Mouse (Mus musculus): ENCODE data around the gene Cenpb. TPM values are rescaled to one million over a fixed set of nuclear protein-coding genes. Genes with fewer than 3 reads are reported as not detected.

Gene Cenpb
- polyA plus RNA-seq, 1 experiment: 31.2 TPM

DNA sequence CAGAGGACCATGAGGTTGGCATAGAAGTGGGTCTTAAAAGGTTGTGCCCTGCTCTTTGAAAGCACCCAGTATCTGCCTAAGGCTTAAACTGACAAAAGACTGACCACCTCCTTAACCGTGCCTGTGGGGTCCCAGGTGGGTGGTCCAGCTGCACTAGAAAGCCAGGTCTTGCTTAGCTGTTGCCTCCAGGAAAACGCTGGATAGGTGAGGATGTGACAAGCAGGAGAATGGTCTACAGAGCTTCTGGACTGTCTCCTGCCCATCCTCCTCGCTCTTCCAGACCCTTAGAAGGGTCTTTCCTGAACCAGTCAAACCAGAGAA is 7.7 kb upstream of the Cenpb start:
- Histone ChIP-seq H3K4me1 (ENCODE audit: control insufficient read depth, insufficient read depth, insufficient read length) (peaks cover 28% of the 10 kb centered on the region; the same call in 1 of the 2 replicates), H3K36me3 (ENCODE audit: control insufficient read depth, insufficient read depth, low read length) (peaks cover 4% of the 10 kb centered on the region), H3K4me3 (ENCODE audit: extremely low read depth, insufficient read depth, insufficient read length) (peak overlapping the region; percentile 94), H3K27me3 (ENCODE audit: control insufficient read depth, insufficient read depth, low read length) (no peaks in the 10 kb centered on the region), H3K27ac (ENCODE audit: insufficient read depth, low read length) (peak overlapping the region; percentile 88)
- no peak for DNase-seq (ENCODE audit: low read depth in 1 of 2, low spot score in 2 of 2)
- TF ChIP-seq POLR2A (IDR thresholded peaks at IDR 0.05; ENCODE audit: low read depth, low read length) (no peak), CTCF (IDR thresholded peaks at IDR 0.05; ENCODE audit: extremely low read depth, insufficient read depth, insufficient read length, insufficient replicate concordance) (no peak)
- 45% methylated on average over 3 of the region's 3 CpGs for WGBS

DNA sequence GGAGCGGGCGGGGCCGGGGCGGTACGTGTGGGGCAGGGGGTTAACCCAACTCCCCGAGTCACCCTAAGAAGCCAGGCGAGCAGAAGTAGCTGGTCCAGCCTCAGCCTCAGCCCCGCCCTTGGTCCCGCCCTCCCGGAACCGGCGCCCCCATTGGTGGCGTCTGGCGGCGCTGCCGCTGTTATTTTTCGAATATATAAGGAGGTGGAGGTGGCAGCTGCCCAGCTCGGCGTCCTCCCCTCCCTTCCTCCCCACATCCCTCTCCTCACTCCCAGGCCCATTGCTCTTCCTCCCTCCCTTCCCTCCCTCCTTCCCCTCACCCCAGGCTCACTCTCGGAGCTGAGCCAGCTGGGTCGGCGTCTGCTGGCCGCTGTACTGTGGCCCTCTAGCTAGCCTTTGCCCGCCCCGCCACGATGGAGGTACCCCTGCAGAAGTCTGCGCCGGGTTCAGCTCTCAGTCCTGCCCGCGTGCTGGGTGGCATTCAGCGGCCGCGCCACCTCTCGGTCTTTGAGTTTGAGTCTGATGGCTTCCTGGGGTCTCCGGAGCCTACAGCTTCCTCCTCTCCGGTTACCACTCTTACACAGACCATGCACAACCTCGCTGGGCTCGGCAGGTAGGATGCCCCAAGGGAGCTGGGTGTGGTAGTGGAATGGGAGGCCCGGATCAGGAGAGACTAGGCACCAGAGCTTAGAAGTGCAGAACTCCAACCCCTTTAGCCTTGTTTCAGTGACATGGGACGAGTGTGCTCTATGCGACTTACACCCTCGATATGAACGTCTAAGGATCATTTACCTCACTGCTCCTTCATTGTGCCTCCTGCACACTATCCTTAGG is 7.1 kb upstream of the Cenpb start, which contains the start of the genes Cdc25b and Spef1:
Gene Cdc25b, plus strand, starts transcription at position 179 of the 831 bp plus-strand sequence.
Gene Spef1, minus strand, starts transcription at position 512 of the 831 bp plus-strand sequence.
- DNase-seq (ENCODE audit: low read depth in 1 of 2, low spot score in 2 of 2): peak; percentile 53 to 86
- Histone ChIP-seq H3K27me3 (ENCODE audit: control insufficient read depth, insufficient read depth, low read length) (no peaks in the 10 kb centered on the region), H3K27ac (ENCODE audit: insufficient read depth, low read length) (peak within 1 kb of the TSS; percentile 88)

DNA sequence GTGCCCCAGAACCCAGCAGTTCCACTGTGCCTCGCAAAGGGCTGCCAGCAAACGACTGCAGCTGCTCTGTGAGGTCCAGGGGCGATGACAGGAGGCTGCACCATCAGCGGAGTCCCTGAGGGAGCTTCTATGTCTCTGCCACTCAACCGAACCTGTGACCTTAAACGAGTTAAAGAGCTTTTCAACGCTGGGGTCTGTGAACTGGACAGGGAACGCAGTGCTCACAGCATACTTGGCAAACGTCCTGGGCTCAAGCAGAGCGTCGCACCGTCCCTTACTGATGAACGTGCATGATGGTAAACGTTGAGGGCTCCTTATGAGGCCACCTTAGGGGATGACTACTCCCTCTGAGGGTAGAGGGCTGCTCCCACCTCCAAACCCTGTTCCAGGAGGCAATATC is 6.5 kb upstream of the Cenpb start:
- Histone ChIP-seq H3K36me3 (ENCODE audit: control insufficient read depth, insufficient read depth, low read length) (no peaks in the 10 kb centered on the region), H3K27ac (ENCODE audit: insufficient read depth, low read length) (peak overlapping the region; percentile 44), H3K27me3 (ENCODE audit: control insufficient read depth, insufficient read depth, low read length) (no peaks in the 10 kb centered on the region), H3K4me1 (ENCODE audit: control insufficient read depth, insufficient read depth, insufficient read length) (peaks cover 26% of the 10 kb centered on the region; the same call in 1 of the 2 replicates), H3K4me3 (ENCODE audit: extremely low read depth, insufficient read depth, insufficient read length) (peak overlapping the region; percentile 94)
- TF ChIP-seq POLR2A (IDR thresholded peaks at IDR 0.05; ENCODE audit: low read depth, low read length): no peak
- TF ChIP-seq CTCF (IDR thresholded peaks at IDR 0.05; ENCODE audit: extremely low read depth, insufficient read depth, insufficient read length, insufficient replicate concordance): no peak
- no peak for DNase-seq (ENCODE audit: low read depth in 1 of 2, low spot score in 2 of 2)
- WGBS: 3% methylated on average over 14 of the region's 14 CpGs

More for the DNA sequence above, 7.1 kb upstream of the Cenpb start, which contains the start of the genes Cdc25b and Spef1:
- Histone ChIP-seq H3K4me3 (ENCODE audit: extremely low read depth, insufficient read depth, insufficient read length) (peak within 1 kb of the TSS; percentile 94), H3K36me3 (ENCODE audit: control insufficient read depth, insufficient read depth, low read length) (peaks cover 3% of the 10 kb centered on the region), H3K4me1 (ENCODE audit: control insufficient read depth, insufficient read depth, insufficient read length) (peaks cover 28% of the 10 kb centered on the region; the same call in 1 of the 2 replicates)
- peak; percentile 43; the same call in 1 of the 2 replicates for TF ChIP-seq POLR2A (IDR thresholded peaks at IDR 0.05; ENCODE audit: low read depth, low read length)
- TF ChIP-seq CTCF (IDR thresholded peaks at IDR 0.05; ENCODE audit: extremely low read depth, insufficient read depth, insufficient read length, insufficient replicate concordance): 0 out of 2 replicates have a peak, but pooled peaks have one; percentile 6
- 2% methylated on average over 42 of the region's 43 CpGs for WGBS

DNA sequence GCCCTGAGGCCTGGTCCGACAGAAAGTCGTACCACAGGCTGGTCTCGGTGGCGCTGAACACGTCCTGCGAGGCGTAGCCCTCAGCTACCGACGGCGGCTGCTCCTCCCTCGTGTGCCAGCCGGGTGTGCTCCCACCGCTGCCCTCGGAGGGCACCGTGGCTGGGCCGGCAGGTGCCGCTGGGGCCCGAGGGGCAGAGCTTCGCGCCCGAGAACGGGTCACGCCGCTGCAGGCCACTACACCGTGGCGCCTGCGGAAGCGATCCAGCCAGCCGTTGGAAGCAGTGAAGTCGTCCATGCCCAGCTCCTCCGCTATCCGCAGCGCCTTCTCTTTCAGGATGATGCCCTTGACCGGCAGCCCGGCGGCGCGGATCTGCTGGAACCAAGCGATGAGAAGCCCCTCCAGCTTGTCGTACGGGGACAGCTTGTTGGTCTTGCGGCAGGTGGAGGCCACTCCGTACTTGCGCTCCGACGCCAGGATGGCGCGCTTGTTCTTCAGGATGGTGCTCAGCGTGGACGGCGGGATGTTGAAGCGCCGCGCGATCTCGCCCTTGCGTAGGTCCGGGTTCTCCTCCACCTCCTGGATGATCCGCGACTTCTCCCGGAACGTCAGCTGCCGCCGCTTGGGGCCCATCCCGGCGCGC is 501 bp downstream of the Cenpb start:
- Histone ChIP-seq H3K27me3 (ENCODE audit: control insufficient read depth, insufficient read depth, low read length) (no peaks in the 10 kb centered on the region), H3K4me1 (ENCODE audit: control insufficient read depth, insufficient read depth, insufficient read length) (peaks cover 9% of the 10 kb centered on the region), H3K27ac (ENCODE audit: insufficient read depth, low read length) (peak overlapping the region; percentile 69), H3K36me3 (ENCODE audit: control insufficient read depth, insufficient read depth, low read length) (no peaks in the 10 kb centered on the region), H3K4me3 (ENCODE audit: extremely low read depth, insufficient read depth, insufficient read length) (peak overlapping the region; percentile 78)
- whole genome bisulfite sequencing: under 1% methylated on average over 67 of the region's 67 CpGs
- DNase-seq (ENCODE audit: low read depth in 1 of 2, low spot score in 2 of 2): peak in 1 of 2 experiments; percentile 40
- TF ChIP-seq CTCF (IDR thresholded peaks at IDR 0.05; ENCODE audit: extremely low read depth, insufficient read depth, insufficient read length, insufficient replicate concordance) (no peak), POLR2A (IDR thresholded peaks at IDR 0.05; ENCODE audit: low read depth, low read length) (no peak)

DNA sequence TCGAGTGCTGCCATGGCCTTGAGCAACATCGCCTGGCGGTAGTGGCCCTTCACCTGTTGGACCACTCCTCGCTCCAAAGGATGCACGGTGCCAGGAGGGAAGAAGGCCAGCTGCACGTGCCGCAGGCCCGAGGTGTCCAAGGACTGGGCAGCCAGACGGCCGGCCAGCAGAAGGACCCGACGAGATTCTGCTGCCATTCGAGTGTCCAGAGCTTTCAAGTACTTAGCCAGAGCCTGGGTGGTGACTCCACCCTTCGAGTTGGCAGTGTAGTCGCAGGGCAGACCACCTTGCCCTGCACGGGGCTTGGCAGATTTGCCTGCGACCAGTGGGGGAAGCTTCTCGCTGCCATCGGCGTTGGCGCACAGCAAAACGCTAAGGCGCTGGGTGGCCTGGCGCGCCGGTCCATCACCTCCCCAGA is 1.0 kb downstream of the Cenpb start:
- Histone ChIP-seq H3K4me3 (ENCODE audit: extremely low read depth, insufficient read depth, insufficient read length) (peak overlapping the region; percentile 78; the same call in 1 of the 2 replicates), H3K4me1 (ENCODE audit: control insufficient read depth, insufficient read depth, insufficient read length) (peaks cover 9% of the 10 kb centered on the region), H3K36me3 (ENCODE audit: control insufficient read depth, insufficient read depth, low read length) (no peaks in the 10 kb centered on the region), H3K27ac (ENCODE audit: insufficient read depth, low read length) (peak overlapping the region; percentile 69; the same call in 1 of the 2 replicates), H3K27me3 (ENCODE audit: control insufficient read depth, insufficient read depth, low read length) (no peaks in the 10 kb centered on the region)
- no peak for TF ChIP-seq CTCF (IDR thresholded peaks at IDR 0.05; ENCODE audit: extremely low read depth, insufficient read depth, insufficient read length, insufficient replicate concordance)
- no peak for DNase-seq (ENCODE audit: low read depth in 1 of 2, low spot score in 2 of 2)
- 50% methylated on average over 26 of the region's 26 CpGs for WGBS

DNA sequence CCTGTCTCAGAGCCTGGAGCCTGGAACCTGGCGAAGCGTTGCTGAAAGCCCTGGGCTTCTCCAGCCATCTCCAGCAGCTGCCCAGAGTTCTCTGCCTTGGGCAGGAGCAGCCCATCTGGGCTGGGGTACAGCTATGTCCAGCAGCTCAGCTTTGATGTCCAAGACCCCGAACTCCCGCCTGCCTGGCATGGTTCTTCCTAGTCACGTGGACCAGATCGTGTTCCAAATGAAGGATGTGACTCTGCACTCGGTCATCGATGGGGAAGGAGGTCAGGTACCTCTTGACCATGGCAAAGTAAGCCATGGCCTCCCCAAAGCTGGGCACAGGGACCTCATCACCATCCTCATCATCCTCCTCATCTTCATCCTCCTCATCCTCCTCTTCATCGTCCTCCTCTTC is 1.9 kb downstream of the Cenpb start:
- Histone ChIP-seq H3K27me3 (ENCODE audit: control insufficient read depth, insufficient read depth, low read length) (no peaks in the 10 kb centered on the region), H3K4me1 (ENCODE audit: control insufficient read depth, insufficient read depth, insufficient read length) (peaks cover 9% of the 10 kb centered on the region), H3K27ac (ENCODE audit: insufficient read depth, low read length) (no peak overlapping the region), H3K4me3 (ENCODE audit: extremely low read depth, insufficient read depth, insufficient read length) (no peak overlapping the region), H3K36me3 (ENCODE audit: control insufficient read depth, insufficient read depth, low read length) (no peaks in the 10 kb centered on the region)
- no peak for DNase-seq (ENCODE audit: low read depth in 1 of 2, low spot score in 2 of 2)
- 83% methylated on average over 9 of the region's 9 CpGs for WGBS
- TF ChIP-seq POLR2A (IDR thresholded peaks at IDR 0.05; ENCODE audit: low read depth, low read length): no peak
- no peak for TF ChIP-seq CTCF (IDR thresholded peaks at IDR 0.05; ENCODE audit: extremely low read depth, insufficient read depth, insufficient read length, insufficient replicate concordance)
